Mouse (Mus musculus) limb, embryonic 14.5 days (tissue): ENCODE results near the gene Trpm2. TPM values are rescaled to one million over a fixed set of nuclear protein-coding genes. Genes with fewer than 3 reads are reported as not detected.

ENCODE experiments used
- ATAC-seq: fragments of 200-750 bp; cut with Nextera tagmentation; 2 replicates; pipeline ENCODE4 v1.8.0; 2017; ENCODE audit warnings: low read depth, moderate number of reproducible peaks, moderate TSS enrichment; ENCODE audit not compliant: low FRiP score
- DNase-seq: peaks from one replicate; pipeline ENCODE4 v3.0.0-alpha.2; 2015; ENCODE audit warnings: low spot score
- H3K27ac ChIP-seq: fragments of 300-500 bp; sonication (generic); replicated peaks from 2 replicates; pipeline ENCODE4 v1.5.1; 2014; ENCODE audit warnings: low read depth, mild to moderate bottlenecking, low read length, moderate library complexity, mixed read lengths
- H3K27me3 ChIP-seq: fragments of 300-500 bp; sonication (generic); 2 replicates; pipeline ENCODE4 v1.6.1; 2014; ENCODE audit warnings: low read length, mixed read lengths; ENCODE audit not compliant: control insufficient read depth, insufficient read depth
- H3K36me3 ChIP-seq: fragments of 300-500 bp; sonication (generic); 2 replicates; pipeline ENCODE4 v1.6.1; 2014; ENCODE audit warnings: mild to moderate bottlenecking, low read length, moderate library complexity, mixed read lengths; ENCODE audit not compliant: control insufficient read depth, insufficient read depth
- H3K4me1 ChIP-seq: fragments of 300-500 bp; sonication (generic); 2 replicates; pipeline ENCODE4 v1.6.1; 2014; ENCODE audit warnings: antibody characterized with exemption, low read length, mixed read lengths; ENCODE audit not compliant: control insufficient read depth, insufficient read depth
- H3K4me2 ChIP-seq: fragments of 300-500 bp; sonication (generic); replicated peaks from 2 replicates; pipeline ENCODE4 v1.6.1; 2014; ENCODE audit warnings: low read depth, mild to moderate bottlenecking, low read length, moderate library complexity; ENCODE audit not compliant: severe bottlenecking
- H3K4me3 ChIP-seq: fragments of 300-500 bp; sonication (generic); replicated peaks from 2 replicates; pipeline ENCODE4 v1.5.1; 2014; ENCODE audit warnings: low read length
- H3K9ac ChIP-seq: fragments of 300-500 bp; sonication (generic); 2 replicates; pipeline ENCODE4 v1.6.1; 2014; ENCODE audit warnings: mild to moderate bottlenecking, low read depth, low read length, moderate library complexity; ENCODE audit not compliant: severe bottlenecking
- H3K9me3 ChIP-seq: fragments of 300-500 bp; sonication (generic); 2 replicates; pipeline ENCODE4 v1.6.1; 2016; ENCODE audit warnings: low read length; ENCODE audit not compliant: control insufficient read depth
- POLR2A ChIP-seq: fragments of 200-500 bp; IDR thresholded peaks from 2 replicates; pipeline ENCODE4 v1.8.0; 2012; ENCODE audit warnings: inconsistent platforms, mild to moderate bottlenecking, moderate library complexity, borderline replicate concordance; ENCODE audit not compliant: insufficient read depth, insufficient read length; ENCODE audit errors: extremely low read depth
- WGBS: fragments of 180-500 bp; shearing (Covaris S2); extraction: QIAGEN DNeasy Blood & Tissue Kit; methylation state at CpG from one replicate; pipeline ENCODE4 v1.1.7; 2014; 5-methylcytosine and 5-hydroxymethylcytosine counted together
- polyA plus RNA-seq, 2 experiments: library from polyadenylated mRNA; depleted of rRNA in 1 of 2; stranded (reverse) in 1 of 2; unstranded in 1 of 2; fragments of >200 nt; fragmentation: Nextera tagmentation in 1 of 2; extraction: Ambion mirVana in 1 of 2; gene quantifications; 2 replicates each; pipeline versions ENCODE4 v1.2.1 to v1.2.3; 2012 to 2014

Trpm2 gene
- polyA plus RNA-seq, 2 experiments, result 0.39 to 0.41 TPM

GRCm38 (mm10) chr10:77971709-77972553, 1.6 kb upstream of the Trpm2 start:
- Histone ChIP-seq H3K4me3 (no peak overlapping the region), H3K36me3 (no peaks in the 10 kb centered on the region), H3K27ac (no peak overlapping the region), H3K9me3 (no peaks in the 10 kb centered on the region), H3K4me1 (peaks cover 4% of the 10 kb centered on the region; the same call in 1 of the 2 replicates), H3K9ac (no peak overlapping the region), H3K4me2 (no peak overlapping the region), H3K27me3 (peaks cover 12% of the 10 kb centered on the region; the same call in 1 of the 2 replicates)
- ATAC-seq (no peak), DNase-seq (peak; percentile 25)
- no peak for TF ChIP-seq POLR2A
- WGBS, result 61% methylated on average over 17 of the region's 17 CpGs

GRCm38 (mm10) chr10:77971191-77971590, 828 bp upstream of the Trpm2 start:
- ATAC-seq (no peak), DNase-seq (no peak)
- TF ChIP-seq POLR2A, result no peak
- H3K9ac ChIP-seq, result no peak overlapping the region
- peaks cover 12% of the 10 kb centered on the region; the same call in 1 of the 2 replicates for H3K27me3 ChIP-seq
- H3K4me3 ChIP-seq, result no peak overlapping the region
- no peak overlapping the region for H3K4me2 ChIP-seq
- H3K4me1 ChIP-seq, result peaks cover 4% of the 10 kb centered on the region; the same call in 1 of the 2 replicates
- H3K9me3 ChIP-seq, result no peaks in the 10 kb centered on the region
- no peaks in the 10 kb centered on the region for H3K36me3 ChIP-seq
- no peak overlapping the region for H3K27ac ChIP-seq
- WGBS, result 57% methylated on average over 9 of the region's 10 CpGs

GRCm38 (mm10) chr10:77969973-77970325, 414 bp downstream of the Trpm2 start:
- Histone ChIP-seq H3K4me1 (peaks cover 4% of the 10 kb centered on the region; the same call in 1 of the 2 replicates), H3K27me3 (peaks cover 12% of the 10 kb centered on the region; the same call in 1 of the 2 replicates), H3K27ac (no peak overlapping the region), H3K4me2 (peak overlapping the region; percentile 57), H3K4me3 (peak overlapping the region; percentile 31), H3K9ac (peak overlapping the region; percentile 31; the same call in 1 of the 2 replicates), H3K9me3 (no peaks in the 10 kb centered on the region), H3K36me3 (no peaks in the 10 kb centered on the region)
- WGBS, result 13% methylated on average over 8 of the region's 8 CpGs
- no peak for TF ChIP-seq POLR2A
- no peak for ATAC-seq
- DNase-seq, result no peak

GRCm38 (mm10) chr10:77969274-77969972, 940 bp downstream of the Trpm2 start:
- peak overlapping the region; percentile 31; the same call in 1 of the 2 replicates for H3K9ac ChIP-seq

DNA sequence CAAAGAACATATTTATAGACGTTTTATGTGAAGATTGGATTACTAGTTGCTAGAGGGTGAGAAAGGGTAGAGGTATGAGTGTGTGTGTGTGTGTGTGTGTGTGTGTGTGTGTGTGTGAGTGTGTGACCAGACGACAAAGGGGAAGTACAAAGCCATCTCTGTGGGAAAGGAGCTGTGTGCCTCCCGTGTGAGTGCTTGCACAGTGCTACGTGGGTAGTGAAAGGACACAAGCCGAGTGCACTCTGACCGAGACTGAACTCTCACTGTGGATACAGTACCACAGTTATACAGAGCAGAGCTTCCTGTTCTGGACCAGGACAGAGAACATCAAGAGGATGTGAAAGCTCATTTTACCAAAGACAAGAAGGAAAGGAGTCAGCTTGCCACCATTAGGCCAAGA, 6.4 kb downstream of the Trpm2 start:
- H3K36me3 ChIP-seq, result no peaks in the 10 kb centered on the region
- no peak overlapping the region for H3K4me2 ChIP-seq
- peaks cover 5% of the 10 kb centered on the region; the same call in 1 of the 2 replicates for H3K27me3 ChIP-seq
- no peak for TF ChIP-seq POLR2A
- no peak overlapping the region for H3K27ac ChIP-seq
- DNase-seq (no peak), ATAC-seq (no peak)
- no peak overlapping the region for H3K9ac ChIP-seq
- H3K4me1 ChIP-seq, result no peaks in the 10 kb centered on the region
- no peak overlapping the region for H3K4me3 ChIP-seq
- 68% methylated on average over 6 of the region's 6 CpGs for WGBS
- H3K9me3 ChIP-seq, result no peaks in the 10 kb centered on the region

More at GRCm38 (mm10) chr10:77969274-77969972, 940 bp downstream of the Trpm2 start:
- peak; percentile 47; the same call in 1 of the 2 replicates for ATAC-seq
- TF ChIP-seq POLR2A, result no peak
- WGBS, result 6% methylated on average over 26 of the region's 26 CpGs
- Histone ChIP-seq H3K4me3 (peak overlapping the region; percentile 31), H3K9me3 (no peaks in the 10 kb centered on the region), H3K4me2 (peak overlapping the region; percentile 57), H3K36me3 (no peaks in the 10 kb centered on the region), H3K27ac (no peak overlapping the region), H3K27me3 (peaks cover 12% of the 10 kb centered on the region; the same call in 1 of the 2 replicates), H3K4me1 (peaks cover 4% of the 10 kb centered on the region; the same call in 1 of the 2 replicates)
- DNase-seq, result peak; percentile 42
